Mouse (Mus musculus) kidney, postnatal 10 days (tissue): ENCODE results near the gene Trpm3.

Experiments used
- DNase-seq: peaks from one replicate; pipeline ENCODE4 v3.0.0; 2021; ENCODE audit warnings: mixed read lengths

Gene Trpm3

DNA sequence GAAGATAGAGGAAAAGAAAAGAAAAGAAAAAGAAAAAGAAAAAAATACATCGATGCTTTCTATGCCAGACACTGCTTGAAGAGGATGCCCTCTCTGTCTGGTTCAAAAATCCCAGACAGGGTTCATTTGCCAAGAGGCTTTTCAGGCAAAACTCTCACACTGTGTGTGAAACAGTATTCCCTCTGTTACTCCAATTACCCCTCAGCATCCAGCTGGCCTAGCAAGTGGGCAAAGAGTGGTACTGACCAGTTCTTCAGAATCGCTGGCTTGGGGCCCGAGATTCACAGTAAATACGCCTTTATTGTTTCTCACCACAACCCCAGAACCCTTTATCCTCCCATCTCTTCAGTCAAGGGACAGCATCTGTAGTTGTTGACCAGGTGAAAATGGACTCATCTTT is 178.5 kb downstream of the Trpm3 start:
- no peak for DNase-seq

DNA sequence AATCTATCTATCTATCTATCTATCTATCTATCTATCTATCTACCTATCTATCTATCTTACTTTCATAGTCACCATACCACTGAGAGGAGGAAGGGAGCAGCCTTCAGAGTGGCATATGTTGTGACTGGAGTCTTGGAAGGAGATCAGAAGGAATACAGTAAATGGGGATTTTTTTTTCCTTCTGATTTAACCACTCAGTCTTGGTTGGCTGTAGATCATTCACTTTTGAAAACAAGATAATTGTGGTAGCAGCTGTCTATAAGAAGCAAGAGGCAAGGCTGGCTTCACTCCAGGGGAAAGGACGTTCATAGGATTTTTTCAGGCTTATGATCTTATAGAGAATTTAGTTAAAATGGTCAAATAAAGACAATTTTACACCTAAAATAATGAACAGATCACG is 188.0 kb downstream of the Trpm3 start:
- DNase-seq = no peak

DNA sequence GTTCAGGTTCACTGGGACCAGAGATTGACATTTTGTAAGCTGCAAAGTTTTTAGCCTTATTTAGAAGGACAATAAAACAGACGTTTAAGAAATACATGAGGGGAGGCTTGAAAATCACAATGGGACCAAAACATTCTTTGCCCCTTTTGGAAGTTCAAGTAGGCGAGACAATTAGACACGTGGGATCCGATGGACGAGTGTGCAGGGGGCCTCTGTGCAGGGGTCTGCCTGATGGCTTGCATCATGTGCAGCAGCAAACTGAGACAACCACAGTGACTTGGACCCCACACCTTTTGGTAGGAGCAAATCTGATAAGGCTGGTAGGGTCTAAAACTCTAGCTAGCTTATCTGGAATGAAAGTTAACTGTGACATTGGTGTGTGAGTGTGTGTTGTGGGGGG is 188.4 kb downstream of the Trpm3 start:
- no peak for DNase-seq

DNA sequence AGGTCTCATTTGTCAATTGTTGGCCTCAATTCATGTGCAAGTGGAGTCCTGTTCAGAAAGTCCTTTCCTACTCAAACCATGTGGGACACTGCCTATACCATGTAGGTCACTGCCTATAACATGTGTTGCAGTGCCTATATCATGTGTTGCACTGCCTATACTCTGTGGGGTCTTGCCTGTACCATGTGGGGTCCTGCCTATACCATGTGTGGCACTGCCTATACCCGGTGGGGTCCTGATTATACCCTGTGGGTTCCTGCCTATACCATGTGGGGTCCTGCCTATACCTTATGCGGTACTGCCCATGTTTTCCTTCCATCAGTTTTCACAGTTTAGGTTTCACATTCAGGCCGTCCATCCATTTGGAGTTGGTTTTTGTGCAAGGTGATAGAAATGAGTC is 197.4 kb downstream of the Trpm3 start:
- DNase-seq = no peak

DNA sequence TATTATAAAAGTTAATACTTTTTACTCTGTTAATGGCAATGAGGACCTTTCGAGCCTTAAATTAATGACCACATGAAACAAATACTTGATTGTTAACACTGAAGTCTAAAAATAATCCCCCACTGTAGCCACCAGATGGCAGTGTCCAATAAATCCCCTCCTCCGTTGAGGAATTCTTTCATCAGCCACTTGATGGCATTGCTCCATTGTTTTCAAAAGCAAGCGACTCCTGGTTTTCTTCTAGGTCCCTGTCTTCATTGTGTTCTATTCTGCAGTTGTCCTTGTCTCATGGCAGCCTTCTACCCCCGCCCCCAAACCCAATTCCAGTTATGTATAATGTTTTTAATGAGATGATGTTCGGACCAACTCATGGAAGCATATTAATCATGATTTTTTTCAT is 198.6 kb downstream of the Trpm3 start:
- peak; percentile 66 for DNase-seq

DNA sequence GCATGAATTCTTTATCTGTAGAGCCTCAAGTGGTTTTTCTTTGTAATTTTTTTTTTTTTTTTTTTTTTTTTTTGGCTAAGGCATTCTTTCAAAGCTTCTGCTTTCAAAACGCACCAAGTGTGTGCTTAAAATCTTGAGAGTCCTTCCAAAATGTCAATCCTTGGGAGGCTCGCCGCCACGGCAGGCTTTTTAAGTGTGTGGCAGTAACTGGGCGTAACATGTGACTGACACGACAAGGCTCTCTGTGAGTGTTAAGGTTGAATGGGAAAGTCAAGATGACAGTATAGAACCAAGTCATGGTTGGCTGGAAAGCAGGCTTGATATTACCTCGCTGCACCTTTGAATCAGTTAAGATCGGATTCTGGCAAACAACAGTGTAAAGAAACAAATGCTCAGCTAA is 200.1 kb downstream of the Trpm3 start:
- no peak for DNase-seq

DNA sequence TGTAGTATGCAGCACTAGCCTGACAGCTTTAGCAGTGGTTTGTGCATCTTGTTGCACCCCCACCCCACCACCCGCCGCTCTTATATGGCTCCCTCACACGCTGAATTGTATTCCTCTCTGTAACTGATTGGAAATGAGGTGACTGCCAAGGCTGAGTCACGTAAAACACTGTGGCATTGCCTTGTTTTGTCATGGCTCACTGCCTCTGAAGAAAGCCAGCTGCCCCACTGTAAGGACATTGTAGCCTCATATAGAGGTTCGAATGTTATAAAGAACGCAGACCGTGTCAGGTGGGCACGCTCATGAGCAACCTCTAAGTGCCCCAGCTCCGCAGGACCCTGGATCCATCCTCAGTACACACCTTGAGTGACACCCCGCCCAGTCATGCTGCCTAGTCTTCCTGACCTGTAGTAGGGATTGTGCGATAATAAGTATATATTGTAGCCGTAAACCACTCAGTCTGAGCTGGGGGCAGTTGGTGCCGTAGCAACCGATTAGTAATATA is 215.2 kb downstream of the Trpm3 start:
- no peak for DNase-seq

DNA sequence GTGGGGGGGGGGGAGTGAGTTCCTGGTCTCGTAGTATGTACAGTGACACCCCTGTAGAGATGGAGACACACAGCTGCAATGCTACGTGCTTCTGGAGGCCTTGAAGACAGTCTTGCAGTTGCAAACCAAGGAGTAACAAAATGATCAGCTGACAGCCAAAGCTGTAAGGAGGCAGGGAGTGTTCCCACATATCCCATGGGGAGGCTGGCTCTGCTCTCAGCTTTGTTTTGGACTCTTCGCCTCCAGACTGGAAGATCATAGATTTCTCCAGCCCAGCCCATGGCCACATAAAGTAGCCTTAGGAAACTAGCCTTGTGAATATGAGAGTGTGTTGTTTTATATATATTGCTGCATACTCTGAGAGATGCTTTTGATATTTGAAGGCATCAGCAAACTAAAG is 248.0 kb downstream of the Trpm3 start:
- no peak for DNase-seq

DNA sequence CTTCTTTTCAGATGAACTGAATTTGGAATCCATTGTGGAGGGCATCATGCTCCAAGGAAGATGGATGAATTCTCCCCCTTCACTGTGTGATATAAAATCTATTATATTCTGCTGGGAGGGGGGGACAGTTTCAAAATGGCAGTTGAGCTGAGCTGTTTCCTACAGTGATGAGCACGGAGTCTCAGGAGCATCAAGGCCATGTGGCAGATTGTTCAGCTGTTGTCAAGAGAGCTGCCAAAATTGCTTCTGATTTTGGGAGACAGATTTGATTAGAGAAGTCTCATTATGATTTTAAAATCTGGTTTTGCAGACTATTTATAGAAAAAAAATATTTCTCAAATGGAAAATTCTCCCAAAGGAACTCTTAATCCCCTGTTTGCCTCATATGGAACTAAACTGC is 255.9 kb downstream of the Trpm3 start:
- no peak for DNase-seq

DNA sequence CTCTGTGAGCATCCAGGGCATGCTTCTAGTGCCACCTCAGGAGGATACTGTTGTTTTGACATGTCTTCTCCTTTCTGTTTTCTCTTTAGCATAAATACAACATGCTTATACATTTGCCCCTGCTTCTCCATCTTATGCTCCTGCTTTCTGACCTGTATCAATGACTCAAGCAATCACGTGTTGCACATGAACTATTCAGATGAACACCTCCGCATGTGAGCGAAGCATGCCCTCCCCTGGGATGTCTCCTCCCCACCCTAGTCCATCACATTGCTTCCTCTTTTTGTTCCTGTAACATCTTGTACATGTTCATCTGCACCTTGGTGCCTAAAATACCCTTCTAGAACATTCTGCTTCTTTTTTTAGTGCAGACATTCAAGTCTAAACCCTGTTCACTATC is 265.2 kb downstream of the Trpm3 start:
- DNase-seq = no peak

DNA sequence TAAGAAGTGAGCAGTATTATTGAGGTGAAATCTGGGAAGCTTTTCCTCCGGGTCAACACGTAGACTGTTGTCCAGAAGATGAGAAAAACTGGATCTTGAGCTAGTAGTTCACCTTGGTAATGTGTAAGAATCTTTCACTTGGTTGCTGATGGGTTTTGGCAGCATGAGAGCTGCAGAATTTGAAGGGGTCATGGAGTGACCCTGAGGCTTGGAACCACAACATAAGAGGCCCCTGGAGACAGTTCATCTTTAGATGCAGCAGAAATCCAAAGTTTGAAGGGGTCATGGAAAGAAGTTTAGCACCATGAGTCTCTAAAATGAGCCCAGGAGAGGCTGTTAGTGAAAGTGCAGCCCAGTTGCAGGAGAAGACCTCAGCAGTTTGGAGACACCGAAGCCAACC is 279.4 kb downstream of the Trpm3 start:
- DNase-seq = no peak

DNA sequence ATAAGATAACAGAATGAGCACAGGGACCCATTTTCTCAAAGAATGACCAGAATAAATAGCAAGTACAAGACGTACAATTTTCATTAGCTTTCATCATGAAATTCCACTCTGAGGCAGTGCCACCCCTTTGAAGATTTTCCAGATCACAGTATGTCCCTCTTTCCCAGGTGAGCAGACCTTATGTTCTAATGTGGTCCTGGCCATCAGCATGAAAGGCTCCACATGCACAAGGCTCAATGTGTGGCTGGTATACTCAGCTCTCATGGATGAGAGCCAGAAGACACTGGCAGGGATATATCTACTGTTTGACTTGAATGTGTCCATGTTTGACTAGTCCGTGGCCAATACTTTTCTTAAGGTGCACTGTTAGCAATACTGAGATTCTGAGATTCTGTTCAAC is 298.4 kb downstream of the Trpm3 start:
- no peak for DNase-seq

DNA sequence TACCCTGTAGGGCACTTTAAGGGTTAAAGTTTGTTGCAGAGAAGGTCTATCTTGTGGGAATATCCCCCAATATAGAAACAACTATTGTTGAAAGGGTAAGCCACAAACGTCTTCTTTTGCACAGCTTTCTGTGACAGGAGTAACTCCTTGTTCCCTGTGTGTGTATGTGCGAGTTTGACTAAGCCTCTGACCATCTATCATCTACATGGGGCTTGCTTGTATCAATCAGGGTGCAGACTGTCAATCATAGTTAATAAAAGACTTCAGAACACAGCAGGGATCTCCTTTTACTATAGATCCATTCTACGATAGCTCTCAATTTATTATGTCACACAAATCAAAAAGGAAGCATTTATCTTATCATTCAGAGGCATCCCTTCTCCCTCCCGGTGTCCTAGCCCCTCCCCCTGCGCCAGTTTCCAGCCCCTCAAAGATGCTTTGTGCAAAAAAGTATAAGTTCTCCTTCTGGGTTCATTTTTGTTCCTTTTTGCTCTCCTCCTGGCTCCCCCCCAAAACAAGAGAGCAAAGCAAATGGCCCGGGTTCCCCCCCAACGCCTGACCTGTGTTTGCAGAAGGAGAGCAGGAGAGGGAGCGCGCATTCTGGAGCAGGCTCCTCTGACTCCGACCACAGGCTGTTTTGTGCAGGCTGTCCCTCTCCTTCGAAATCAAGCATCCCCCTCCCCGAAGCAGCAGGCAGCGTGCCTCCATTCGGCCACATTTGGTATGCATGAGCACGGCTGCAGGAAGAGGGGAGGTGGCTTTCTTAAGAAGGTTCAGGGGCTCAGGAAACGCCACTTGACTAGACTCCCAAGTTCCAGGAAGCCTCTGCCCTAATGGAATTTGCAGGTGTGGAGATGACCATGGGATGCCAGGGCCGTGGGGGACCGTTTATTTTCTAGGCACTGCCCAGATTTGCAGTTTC is 308.8 kb downstream of the Trpm3 start:
- peak; percentile 21 for DNase-seq

DNA sequence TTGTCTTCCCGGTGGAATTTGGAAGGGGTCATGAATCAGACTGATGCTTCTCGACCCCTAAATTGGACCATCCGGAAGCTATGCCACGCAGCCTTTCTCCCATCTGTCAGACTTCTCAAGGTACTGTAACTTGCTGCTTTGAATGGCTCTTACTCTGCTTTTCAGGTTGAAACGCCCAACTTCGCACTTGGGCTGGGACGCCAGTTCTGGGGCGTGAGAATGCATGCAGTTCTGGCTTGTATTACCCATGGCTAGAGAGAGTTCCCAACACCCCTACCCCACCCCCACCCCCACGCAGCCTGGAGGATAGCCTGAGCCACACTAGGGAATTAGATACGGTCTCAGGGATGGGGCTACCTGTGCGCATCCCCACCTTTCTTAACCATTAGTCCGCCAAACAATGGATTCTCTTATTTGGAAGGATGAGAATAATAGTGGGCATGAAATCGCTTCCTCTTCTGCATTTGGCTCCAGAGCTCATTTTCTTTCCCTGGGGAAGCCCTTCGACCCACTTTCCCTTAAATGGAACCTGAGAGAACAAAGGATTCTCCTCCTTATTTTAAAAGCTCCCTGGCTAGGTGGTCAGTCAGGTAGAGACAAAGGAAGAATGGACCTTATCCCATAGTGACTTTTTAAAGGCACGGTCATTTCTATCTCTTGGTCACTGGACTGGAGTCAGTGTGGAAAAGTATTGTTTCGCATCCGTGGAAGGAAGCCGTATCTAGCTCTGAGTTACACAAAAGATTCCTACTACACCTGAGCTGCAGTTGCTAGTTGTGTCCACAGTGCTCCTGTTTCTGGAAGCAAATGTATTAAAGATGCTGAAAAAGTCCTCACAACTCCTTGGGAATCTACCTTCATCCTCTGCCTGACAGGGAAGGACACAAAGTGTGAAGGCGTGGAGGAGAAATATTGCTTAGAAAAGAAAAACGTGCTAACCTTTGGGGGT is 309.8 kb downstream of the Trpm3 start:
- no peak for DNase-seq

DNA sequence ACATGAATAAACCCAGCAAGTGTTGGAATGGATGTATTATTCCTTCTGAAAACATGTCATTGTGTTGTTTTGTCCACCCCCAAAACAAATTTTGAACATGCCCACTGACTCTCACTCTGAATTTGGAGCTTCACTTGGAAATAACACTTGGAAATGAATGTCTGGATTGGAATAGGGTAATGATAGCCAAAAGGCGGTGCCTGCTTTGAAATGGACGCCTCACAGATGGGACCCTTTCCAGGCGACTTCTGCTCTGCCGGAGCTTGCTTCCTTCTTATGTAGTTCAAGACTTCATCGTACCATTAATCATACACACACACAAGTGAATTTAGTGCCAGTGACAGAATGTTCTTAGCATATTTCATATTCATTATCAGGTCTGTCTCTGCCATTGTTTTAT is 312.4 kb downstream of the Trpm3 start:
- no peak for DNase-seq

DNA sequence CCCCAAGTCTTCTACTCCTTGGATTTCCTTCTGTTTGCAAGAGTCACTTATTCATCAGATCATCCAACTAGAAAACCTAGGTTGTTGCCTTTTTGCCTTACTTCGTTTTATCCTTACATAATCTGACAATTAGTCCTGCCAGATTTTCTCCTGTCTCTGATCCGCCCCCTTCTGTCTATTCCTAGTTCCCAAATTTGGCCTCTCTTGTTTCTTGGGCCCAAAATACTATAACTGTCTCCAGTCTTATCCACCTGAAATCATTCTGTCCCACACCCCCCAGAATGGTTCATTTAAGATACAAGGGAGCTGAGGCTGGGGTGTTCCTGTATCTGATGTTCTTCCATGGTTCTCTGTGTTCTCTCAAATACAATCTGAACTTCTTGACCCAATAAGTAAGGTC is 318.1 kb downstream of the Trpm3 start:
- DNase-seq = no peak

DNA sequence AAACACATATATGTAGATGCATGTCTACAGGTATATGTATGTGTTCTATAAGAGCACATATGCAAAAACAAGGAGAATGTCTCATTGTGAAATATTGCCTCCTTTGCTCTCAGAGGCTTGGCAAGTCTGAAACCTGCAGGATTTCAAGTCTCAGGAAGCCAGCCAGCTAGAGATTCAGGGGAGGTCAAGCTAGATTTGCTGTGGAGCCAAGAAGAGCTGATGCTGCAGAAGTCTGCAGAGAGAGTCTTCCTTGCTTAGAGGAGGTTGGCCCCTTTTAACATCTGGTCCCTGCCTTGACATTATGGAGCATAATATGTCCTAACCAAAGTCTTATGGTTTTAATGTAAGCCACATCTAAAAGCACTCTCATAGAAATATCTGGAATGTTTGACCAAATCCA is 323.2 kb downstream of the Trpm3 start:
- peak; percentile 14 for DNase-seq

DNA sequence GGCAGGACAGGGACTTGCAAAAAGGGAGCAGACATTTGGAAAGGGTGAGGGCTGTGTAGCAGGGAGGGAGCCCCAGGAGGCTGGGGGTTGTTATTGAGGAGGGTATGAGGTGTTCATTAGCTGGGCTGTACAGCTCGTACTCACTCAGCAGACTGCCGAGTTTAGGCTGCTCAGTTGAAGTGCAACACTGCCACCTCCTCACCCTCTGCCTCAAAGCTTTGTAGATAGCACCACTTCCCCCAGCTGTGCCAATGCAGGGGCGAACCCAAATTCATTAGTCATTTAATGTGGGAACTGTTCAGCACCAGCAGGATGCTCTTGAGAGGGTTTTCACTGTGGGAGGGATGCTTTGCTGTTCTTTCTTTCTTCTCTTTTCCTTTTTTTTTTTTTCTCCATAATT is 324.7 kb downstream of the Trpm3 start:
- DNase-seq = no peak

DNA sequence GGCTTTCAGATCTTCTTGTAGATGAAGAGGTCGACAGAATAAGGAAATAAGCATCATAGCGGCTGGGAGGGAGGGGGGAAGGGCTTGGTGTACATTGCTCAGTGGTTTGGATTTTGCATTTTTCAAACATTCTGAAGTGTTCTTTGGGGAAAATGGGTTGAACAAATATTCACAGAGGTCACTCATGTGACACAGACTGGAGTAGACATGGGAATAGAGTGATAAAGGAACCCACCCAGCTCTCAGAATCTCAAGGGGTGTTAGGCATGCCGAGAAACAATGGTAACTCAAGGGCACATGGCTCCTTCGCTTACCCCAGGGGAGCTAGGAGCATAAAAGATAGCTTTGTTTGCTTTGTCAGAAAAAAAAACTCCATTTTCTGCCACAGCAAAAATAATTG is 330.8 kb downstream of the Trpm3 start:
- DNase-seq = no peak

DNA sequence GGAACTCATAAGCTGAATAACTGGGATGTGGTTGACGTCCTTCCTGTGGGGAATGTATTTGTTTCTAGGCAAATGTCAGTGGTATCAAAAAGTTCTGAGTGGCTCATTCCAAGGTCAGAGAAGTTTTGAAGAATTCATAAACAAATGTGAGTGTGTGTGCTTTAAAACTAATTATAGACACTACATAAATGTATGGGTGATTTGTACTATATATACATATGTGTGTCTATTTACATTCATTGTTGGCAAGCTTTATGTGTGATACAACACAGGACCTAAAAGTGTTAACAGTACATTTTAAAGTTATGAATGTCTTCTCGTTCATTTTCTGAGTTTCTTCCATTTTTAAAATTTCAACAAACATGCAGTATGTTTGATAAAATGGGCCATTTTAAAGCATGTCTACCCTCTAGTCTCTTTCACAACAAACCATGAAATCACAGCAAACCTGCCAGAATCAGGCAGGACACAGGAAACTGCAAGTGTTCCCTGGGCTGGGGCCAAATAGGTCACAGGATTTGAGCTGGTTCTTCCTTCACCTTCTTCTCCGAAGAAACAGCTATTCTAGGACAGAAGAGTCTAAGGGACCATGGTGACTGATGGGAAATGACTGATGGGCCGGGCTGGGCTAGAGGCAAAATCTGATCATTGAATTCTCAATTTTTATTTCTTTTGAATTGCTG is 334.3 kb downstream of the Trpm3 start:
- peak; percentile 7 for DNase-seq

DNA sequence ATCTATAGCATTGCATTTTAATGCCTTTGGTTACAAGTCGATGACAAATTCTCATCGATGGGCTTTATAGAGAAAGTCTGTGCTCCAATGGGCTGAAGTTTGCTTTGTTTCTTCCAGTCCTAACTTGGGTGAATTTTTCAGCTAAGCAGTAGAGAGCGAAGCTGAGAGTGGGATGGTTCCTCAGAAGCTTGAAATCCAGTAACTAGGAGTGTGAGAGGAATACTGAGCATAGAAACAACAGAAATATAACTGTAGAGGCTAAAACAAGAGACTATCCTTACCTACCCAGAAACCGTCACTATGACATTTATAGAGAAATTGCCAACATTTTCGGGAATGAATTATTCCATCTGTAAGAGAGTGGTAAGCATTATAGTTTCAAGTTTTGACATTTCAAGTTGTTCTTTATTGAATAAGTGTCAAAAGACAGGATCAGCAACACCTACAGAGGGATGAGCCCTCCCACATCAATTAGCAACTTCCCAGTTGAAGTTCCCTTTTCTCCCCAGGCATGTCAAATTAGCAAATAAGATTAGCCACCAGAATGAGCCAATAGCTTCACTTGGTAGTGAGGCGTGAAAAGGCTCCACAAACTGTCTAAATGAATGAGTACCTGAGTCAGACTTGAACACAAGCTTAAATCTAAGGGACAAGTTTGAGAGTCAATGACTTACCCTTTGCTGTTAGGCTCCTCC is 339.6 kb downstream of the Trpm3 start:
- no peak for DNase-seq

DNA sequence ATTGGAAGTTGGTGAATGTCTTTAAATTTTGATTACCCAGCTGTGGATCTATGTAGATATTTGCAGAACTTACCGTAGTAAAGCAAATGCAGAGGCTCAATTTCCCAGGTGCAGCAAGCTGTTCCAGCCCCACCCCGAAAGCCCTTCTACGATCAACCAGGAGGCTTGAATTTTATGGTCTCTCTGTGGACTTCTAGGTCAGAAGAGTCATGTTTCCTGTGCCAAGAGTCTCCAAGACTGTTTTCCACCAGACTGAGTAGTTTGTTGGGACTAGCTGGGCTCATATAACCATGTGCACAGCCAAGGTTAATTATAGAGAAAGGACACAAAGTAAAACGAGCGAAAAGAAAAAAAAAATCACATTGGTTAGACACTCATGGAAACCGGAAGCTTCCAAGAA is 364.6 kb downstream of the Trpm3 start:
- no peak for DNase-seq

DNA sequence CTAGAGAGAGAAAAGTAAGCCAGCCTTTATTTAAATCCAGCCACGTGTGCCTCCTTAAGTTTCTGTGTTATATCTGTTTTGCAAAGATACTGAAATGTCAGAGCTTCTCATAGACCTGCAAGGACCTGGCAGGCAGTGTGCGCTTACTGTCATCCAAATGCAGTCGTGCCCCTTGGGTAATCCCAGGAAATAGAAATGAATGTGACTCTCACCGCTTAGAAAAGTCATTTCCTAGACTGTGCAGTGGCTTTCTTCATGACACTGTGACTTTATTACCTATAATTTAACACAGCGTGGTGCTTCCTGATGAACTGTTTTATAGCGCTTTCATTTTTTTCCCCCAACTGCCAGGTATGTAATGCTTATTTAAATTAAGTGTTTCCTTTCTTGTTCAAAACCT is 379.7 kb downstream of the Trpm3 start:
- no peak for DNase-seq
